Mouse (Mus musculus) heart, adult 2 months (tissue): Measurements from ENCODE around the gene Gm16181.

Experiments used
- CTCF ChIP-seq: fragments of 200-600 bp; IDR thresholded peaks from 2 replicates; pipeline ENCODE4 v1.8.1; 2022; ENCODE audit warnings: antibody characterized with exemption, mild to moderate bottlenecking, moderate library complexity
- EP300 ChIP-seq: fragments of 200-500 bp; IDR thresholded peaks from 2 replicates; pipeline ENCODE4 v1.6.1; 2011; ENCODE audit warnings: low read depth, low read length, control low read depth; ENCODE audit not compliant: insufficient read depth
- POLR2A ChIP-seq: fragments of 200-500 bp; IDR thresholded peaks from 2 replicates; pipeline ENCODE4 v1.6.1; 2011; ENCODE audit warnings: mild to moderate bottlenecking, low read depth, low read length, control low read depth; ENCODE audit not compliant: insufficient read depth

GRCm38 (mm10) chr17:35251981-35252380, 31.3 kb downstream of the Gm16181 start:
- TF ChIP-seq POLR2A (no peak), CTCF (no peak), EP300 (no peak)
